Mouse (Mus musculus): ENCODE data around the gene Txnrd3. TPM values are rescaled to one million over a fixed set of nuclear protein-coding genes. Genes with fewer than 3 reads are reported as not detected.

Txnrd3 gene
- total RNA-seq, 2 experiments from 2014 or later = 17.6 to 18.1 TPM

Other genes starting within 250 kb of the Txnrd3 start
- 10 to 100 TPM; 32.9 to 34.8 TPM for gene Chchd6, start 48.3 kb upstream of the Txnrd3 start, total RNA-seq (2021)
- not detected for gene Vmn1r40, start 63.6 kb downstream of the Txnrd3 start, total RNA-seq (2021)
- not detected for gene Vmn1r41, start 96.8 kb downstream of the Txnrd3 start, total RNA-seq (2021)
- not detected for gene Vmn1r42, start 232.4 kb downstream of the Txnrd3 start, total RNA-seq (2021)
- gene Vmn1r43, start 232.4 kb downstream of the Txnrd3 start, total RNA-seq (2021) = not detected
- not detected for gene Vmn1r44, start 239.7 kb downstream of the Txnrd3 start, total RNA-seq (2021)

Data from adrenal gland, postnatal 4 days (tissue).